ENCODE assay signal across 21 mouse cellular contexts in genomic region chr3:101423188-101423587, GRCm38 (mm10).
"Had no signal": no experiment of that assay in that cellular context is flagged by ENCODE, and none has a peak within 500 bp of the region (broad histone marks: within the 10 kb centered on the region; RNA-seq: fewer than 3 reads in every experiment).

No protein-coding gene starts in this region.

- H3K27me3 ChIP-seq: kidney, embryonic 15.5 days; limb, embryonic 13.5 days; liver, embryonic 13.5 days; midbrain, embryonic 13.5 days; neural tube, embryonic 13.5 days had no signal

- H3K9ac ChIP-seq: kidney, embryonic 15.5 days; limb, embryonic 13.5 days; liver, embryonic 13.5 days; midbrain, embryonic 13.5 days; neural tube, embryonic 13.5 days had no signal

- ATAC-seq: midbrain, embryonic 13.5 days had no signal

- H3K9me3 ChIP-seq: kidney, embryonic 15.5 days; limb, embryonic 13.5 days; liver, embryonic 13.5 days; midbrain, embryonic 13.5 days; neural tube, embryonic 13.5 days had no signal

- H3K27ac ChIP-seq: kidney, embryonic 15.5 days; left cerebral cortex, adult 2 months; limb, embryonic 13.5 days; liver, embryonic 13.5 days; midbrain, embryonic 13.5 days; neural tube, embryonic 13.5 days; stomach, postnatal 0 days had no signal

- H3K4me3 ChIP-seq: kidney, embryonic 15.5 days; left cerebral cortex, adult 2 months; limb, embryonic 13.5 days; liver, embryonic 13.5 days; midbrain, embryonic 13.5 days; neural tube, embryonic 13.5 days had no signal

- H3K4me2 ChIP-seq: kidney, embryonic 15.5 days; limb, embryonic 13.5 days; liver, embryonic 13.5 days; midbrain, embryonic 13.5 days; neural tube, embryonic 13.5 days had no signal

- DNase-seq: kidney, adult 11 months; kidney, adult 8-10 months; kidney, postnatal 10 days; kidney, postnatal 36 days; layer of hippocampus, postnatal 36 days; liver, embryonic 13.5 days; lung, adult 2 months; lung, postnatal 14 days; lung, postnatal 4 days; right cerebral cortex, adult 18-20 months; right cerebral cortex, postnatal 14 days; right cerebral cortex, postnatal 4 days; thymus, adult 2 months; thymus, postnatal 14 days; thymus, postnatal 4 days had no signal
